Mouse (Mus musculus) lung, embryonic 15.5 days (tissue): Measurements from ENCODE around the gene Clk3. TPM values are rescaled to one million over a fixed set of nuclear protein-coding genes. Genes with fewer than 3 reads are reported as not detected.
A peak's percentile ranks its signal among the peaks of the same experiment; 100 is the strongest.

Source experiments
- ATAC-seq: fragments of 200-750 bp; cut with Nextera tagmentation; 2 replicates; pipeline ENCODE4 v1.8.0; 2017; ENCODE audit warnings: moderate number of reproducible peaks, borderline replicate concordance; ENCODE audit not compliant: low FRiP score, low TSS enrichment; ENCODE audit errors: extremely low read depth
- H3K27ac ChIP-seq: fragments of 300-500 bp; sonication (generic); 2 replicates; pipeline ENCODE4 v1.5.1; 2015; ENCODE audit warnings: moderate library complexity, mild to moderate bottlenecking, inconsistent platforms
- H3K27me3 ChIP-seq: fragments of 300-500 bp; sonication (generic); 2 replicates; pipeline ENCODE4 v1.6.1; 2015; ENCODE audit warnings: inconsistent platforms
- H3K36me3 ChIP-seq: fragments of 300-500 bp; sonication (generic); 2 replicates; pipeline ENCODE4 v1.6.1; 2015; ENCODE audit warnings: inconsistent platforms
- H3K4me1 ChIP-seq: fragments of 300-500 bp; sonication (generic); 2 replicates; pipeline ENCODE4 v1.6.1; 2015; ENCODE audit warnings: inconsistent platforms
- H3K4me2 ChIP-seq: fragments of 300-500 bp; sonication (generic); 2 replicates; pipeline ENCODE4 v1.6.1; 2015; ENCODE audit warnings: inconsistent platforms, mild to moderate bottlenecking, moderate library complexity
- H3K4me3 ChIP-seq: fragments of 300-500 bp; sonication (generic); 2 replicates; pipeline ENCODE4 v1.5.1; 2015; ENCODE audit warnings: mild to moderate bottlenecking, inconsistent platforms
- H3K9ac ChIP-seq: fragments of 300-500 bp; sonication (generic); 2 replicates; pipeline ENCODE4 v1.6.1; 2015; ENCODE audit warnings: inconsistent platforms
- H3K9me3 ChIP-seq: fragments of 300-500 bp; sonication (generic); 2 replicates; pipeline ENCODE4 v1.6.1; 2016; ENCODE audit warnings: inconsistent platforms
- WGBS: fragments of 180-500 bp; shearing (Covaris S2); methylation state at CpG from one replicate; pipeline ENCODE4 v1.1.7; 2015; 5-methylcytosine and 5-hydroxymethylcytosine counted together
- polyA plus RNA-seq: library from polyadenylated mRNA; unstranded; fragments of >200 nt; fragmentation: Nextera tagmentation; extraction: Ambion mirVana; gene quantifications from 2 replicates; pipeline ENCODE4 v1.2.1, GENCODE M21; 2015

The Clk3 gene
- 79.5 and 85.5 TPM in 2 replicates for polyA plus RNA-seq

- ATAC-seq: peak; percentile 24; the same call in 1 of the 2 replicates
- no peaks in the 10 kb centered on the region for H3K9me3 ChIP-seq
- H3K4me1 ChIP-seq: peaks cover 31% of the 10 kb centered on the region
- peak within 1 kb of the TSS; percentile 86 for H3K4me3 ChIP-seq
- peak within 1 kb of the TSS; percentile 98 for H3K27ac ChIP-seq
- under 1% methylated on average over 92 of the region's 93 CpGs for WGBS
- peaks cover 6% of the 10 kb centered on the region for H3K36me3 ChIP-seq
- peak within 1 kb of the TSS; percentile 94 for H3K4me2 ChIP-seq
- no peaks in the 10 kb centered on the region for H3K27me3 ChIP-seq
- H3K9ac ChIP-seq: peak within 1 kb of the TSS; percentile 99
Measured at GRCm38 (mm10) chr9:57765364-57766351, at the start of gene Clk3. TSS of gene Clk3 (minus strand) at chr9:57765860.

GRCm38 (mm10) chr9:57814866-57815265 lies 49.2 kb upstream of the Clk3 start:
- Histone ChIP-seq H3K4me2 (no peak overlapping the region), H3K36me3 (no peaks in the 10 kb centered on the region), H3K27me3 (no peaks in the 10 kb centered on the region), H3K9ac (no peak overlapping the region), H3K4me1 (peaks cover 33% of the 10 kb centered on the region), H3K4me3 (no peak overlapping the region), H3K27ac (no peak overlapping the region), H3K9me3 (no peaks in the 10 kb centered on the region)
- no peak for ATAC-seq
- WGBS: 14% methylated on average over 3 of the region's 3 CpGs

DNA sequence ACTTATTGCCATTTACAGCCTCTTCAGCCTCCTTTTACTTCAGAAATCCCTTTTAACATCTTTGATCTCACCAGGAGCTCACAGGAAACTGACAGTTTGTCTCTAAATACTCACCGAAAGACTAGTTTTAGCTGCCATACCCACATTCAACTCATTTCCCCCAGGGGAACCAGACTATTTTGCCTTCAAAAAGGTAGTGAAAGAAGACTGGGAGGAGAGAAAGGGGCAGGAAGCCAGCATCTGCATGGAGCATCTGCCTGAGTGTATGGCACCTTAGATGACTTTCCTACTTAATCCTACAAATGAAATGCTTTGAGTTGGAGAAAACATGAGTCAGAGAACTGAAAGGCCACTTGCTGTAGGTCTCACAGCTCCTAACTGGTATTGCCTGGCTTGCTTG lies 48.4 kb upstream of the Clk3 start:
- no peak overlapping the region for H3K4me2 ChIP-seq
- no peaks in the 10 kb centered on the region for H3K27me3 ChIP-seq
- H3K36me3 ChIP-seq: no peaks in the 10 kb centered on the region
- no peak overlapping the region for H3K4me3 ChIP-seq
- H3K9ac ChIP-seq: no peak overlapping the region
- WGBS: 64% methylated on average over 1 of the region's 1 CpGs
- no peak overlapping the region for H3K27ac ChIP-seq
- H3K4me1 ChIP-seq: peaks cover 33% of the 10 kb centered on the region
- no peaks in the 10 kb centered on the region for H3K9me3 ChIP-seq
- no peak for ATAC-seq

GRCm38 (mm10) chr9:57811793-57812733 lies 46.4 kb upstream of the Clk3 start:
- ATAC-seq: no peak

DNA sequence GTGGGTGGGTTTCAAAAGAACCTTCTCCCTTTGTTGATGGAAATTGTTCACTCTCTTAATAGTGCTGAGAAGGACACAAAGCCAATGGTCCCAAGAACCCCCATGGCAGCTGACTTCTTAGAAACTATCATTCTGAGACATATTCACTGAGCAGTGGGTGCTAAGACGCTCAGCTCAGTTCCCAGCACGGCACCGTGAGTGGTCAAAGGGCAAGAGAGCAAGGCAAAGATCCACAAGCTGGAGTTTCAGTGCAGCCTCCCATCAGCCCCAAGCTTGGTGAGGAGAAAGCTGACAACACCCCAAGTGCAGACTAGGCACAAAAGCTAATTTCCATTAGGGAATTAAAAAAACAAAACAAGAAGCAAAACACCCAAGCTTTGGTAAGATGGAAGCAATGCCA lies 45.0 kb upstream of the Clk3 start:
- peaks cover 10% of the 10 kb centered on the region; the same call in 1 of the 2 replicates for H3K4me1 ChIP-seq
- no peaks in the 10 kb centered on the region for H3K36me3 ChIP-seq
- H3K27me3 ChIP-seq: no peaks in the 10 kb centered on the region
- 50% methylated on average over 3 of the region's 3 CpGs for WGBS
- no peak for ATAC-seq
- no peak overlapping the region for H3K4me3 ChIP-seq
- H3K9me3 ChIP-seq: no peaks in the 10 kb centered on the region
- H3K27ac ChIP-seq: no peak overlapping the region
- H3K9ac ChIP-seq: no peak overlapping the region
- no peak overlapping the region for H3K4me2 ChIP-seq

More at GRCm38 (mm10) chr9:57811793-57812733, 46.4 kb upstream of the Clk3 start:
- no peak overlapping the region for H3K4me3 ChIP-seq
- no peaks in the 10 kb centered on the region for H3K36me3 ChIP-seq
- no peak overlapping the region for H3K9ac ChIP-seq
- no peak overlapping the region for H3K4me2 ChIP-seq
- H3K27me3 ChIP-seq: no peaks in the 10 kb centered on the region
- no peaks in the 10 kb centered on the region for H3K9me3 ChIP-seq
- peaks cover 20% of the 10 kb centered on the region for H3K4me1 ChIP-seq
- no peak overlapping the region for H3K27ac ChIP-seq
- WGBS: 36% methylated on average over 8 of the region's 8 CpGs

GRCm38 (mm10) chr9:57808771-57809310 lies 43.2 kb upstream of the Clk3 start:
- H3K9me3 ChIP-seq: no peaks in the 10 kb centered on the region
- 56% methylated on average over 5 of the region's 5 CpGs for WGBS
- H3K36me3 ChIP-seq: no peaks in the 10 kb centered on the region
- peaks cover 4% of the 10 kb centered on the region; the same call in 1 of the 2 replicates for H3K4me1 ChIP-seq
- no peaks in the 10 kb centered on the region for H3K27me3 ChIP-seq
- ATAC-seq: no peak
- H3K9ac ChIP-seq: no peak overlapping the region
- no peak overlapping the region for H3K4me2 ChIP-seq
- no peak overlapping the region for H3K27ac ChIP-seq
- no peak overlapping the region for H3K4me3 ChIP-seq

GRCm38 (mm10) chr9:57807174-57807651 lies 41.6 kb upstream of the Clk3 start:
- Histone ChIP-seq H3K4me2 (no peak overlapping the region), H3K27ac (no peak overlapping the region), H3K9ac (no peak overlapping the region), H3K4me3 (no peak overlapping the region), H3K9me3 (no peaks in the 10 kb centered on the region), H3K27me3 (no peaks in the 10 kb centered on the region), H3K4me1 (peaks cover 12% of the 10 kb centered on the region), H3K36me3 (no peaks in the 10 kb centered on the region)
- WGBS: 67% methylated on average over 4 of the region's 4 CpGs
- ATAC-seq: no peak

- no peak for ATAC-seq
- peaks cover 12% of the 10 kb centered on the region for H3K4me1 ChIP-seq
- WGBS: 26% methylated on average over 1 of the region's 1 CpGs
Measured at GRCm38 (mm10) chr9:57806066-57806481, 40.4 kb upstream of the Clk3 start.

DNA sequence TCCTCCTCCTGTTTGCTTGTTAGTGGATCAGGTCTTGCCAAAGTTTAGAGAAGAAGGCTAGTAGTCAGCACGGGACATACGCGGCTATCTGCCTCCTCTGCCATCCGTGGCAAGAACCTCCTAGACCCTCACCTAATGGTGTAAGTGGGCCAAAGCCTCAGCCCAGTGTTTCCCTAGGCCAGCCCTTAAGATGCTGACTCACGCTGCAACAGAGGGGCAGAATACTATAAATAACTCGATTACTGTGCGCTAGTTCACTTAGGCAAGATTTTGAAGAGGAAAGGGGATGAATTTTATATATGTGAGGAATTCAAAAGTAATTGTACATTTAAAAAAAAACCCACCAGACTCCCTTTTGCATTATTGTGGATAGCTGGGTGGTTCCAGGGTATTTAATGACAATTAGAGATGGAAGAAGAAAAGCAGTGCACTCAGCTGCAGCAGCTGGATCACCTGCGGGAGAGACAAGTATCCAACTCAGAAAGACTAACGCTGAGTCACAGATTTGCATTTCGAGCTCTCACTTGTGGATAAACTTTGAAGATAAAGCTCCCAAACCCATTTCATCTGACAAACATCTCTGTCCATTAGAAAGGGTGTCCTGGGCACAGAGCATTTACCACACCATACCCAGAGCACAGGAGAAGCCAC lies 39.6 kb upstream of the Clk3 start:
- Histone ChIP-seq H3K9ac (no peak overlapping the region), H3K9me3 (no peaks in the 10 kb centered on the region), H3K4me3 (no peak overlapping the region), H3K36me3 (no peaks in the 10 kb centered on the region), H3K4me2 (no peak overlapping the region), H3K27ac (no peak overlapping the region), H3K27me3 (no peaks in the 10 kb centered on the region), H3K4me1 (peaks cover 12% of the 10 kb centered on the region)
- WGBS: 57% methylated on average over 10 of the region's 10 CpGs
- no peak for ATAC-seq

More at GRCm38 (mm10) chr9:57806066-57806481, 40.4 kb upstream of the Clk3 start:
- no peak overlapping the region for H3K4me3 ChIP-seq
- no peaks in the 10 kb centered on the region for H3K36me3 ChIP-seq
- H3K27me3 ChIP-seq: no peaks in the 10 kb centered on the region
- no peaks in the 10 kb centered on the region for H3K9me3 ChIP-seq
- no peak overlapping the region for H3K27ac ChIP-seq
- no peak overlapping the region for H3K9ac ChIP-seq
- H3K4me2 ChIP-seq: no peak overlapping the region

DNA sequence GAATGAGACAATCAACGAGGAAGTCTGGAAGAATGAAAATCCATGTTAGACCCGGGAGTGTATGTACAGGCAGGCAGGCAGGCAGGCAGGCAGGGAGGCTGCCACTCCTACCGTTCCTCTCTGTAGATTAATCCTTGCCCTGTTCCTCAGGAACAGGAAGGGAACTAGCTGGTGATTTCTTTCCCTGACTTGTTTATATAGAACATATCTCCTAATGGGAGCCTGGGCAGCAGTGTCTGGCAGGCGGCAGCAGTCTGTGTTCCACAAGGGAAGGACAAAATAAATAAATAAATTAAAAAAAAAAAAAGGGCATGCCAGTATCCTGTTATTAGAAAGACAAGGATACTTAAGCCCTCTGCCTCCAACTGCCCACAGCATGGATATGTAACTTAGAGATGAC lies 38.2 kb upstream of the Clk3 start:
- Histone ChIP-seq H3K4me1 (peaks cover 18% of the 10 kb centered on the region), H3K4me3 (no peak overlapping the region), H3K4me2 (no peak overlapping the region), H3K27ac (0 out of 2 replicates have a peak overlapping the region, but pooled peaks have one; percentile 17), H3K9me3 (no peaks in the 10 kb centered on the region), H3K9ac (no peak overlapping the region), H3K36me3 (no peaks in the 10 kb centered on the region), H3K27me3 (no peaks in the 10 kb centered on the region)
- 7% methylated on average over 4 of the region's 4 CpGs for whole genome bisulfite sequencing
- no peak for ATAC-seq

- WGBS: 28% methylated on average over 3 of the region's 3 CpGs
- Histone ChIP-seq H3K36me3 (no peaks in the 10 kb centered on the region), H3K4me2 (no peak overlapping the region), H3K4me3 (no peak overlapping the region), H3K9me3 (no peaks in the 10 kb centered on the region), H3K27me3 (no peaks in the 10 kb centered on the region), H3K27ac (no peak overlapping the region), H3K4me1 (peaks cover 23% of the 10 kb centered on the region), H3K9ac (no peak overlapping the region)
- no peak for ATAC-seq
Measured at GRCm38 (mm10) chr9:57803047-57803446, 37.4 kb upstream of the Clk3 start.
